Mouse (Mus musculus): ENCODE results near the gene Arhgap10.

The Arhgap10 gene

DNA sequence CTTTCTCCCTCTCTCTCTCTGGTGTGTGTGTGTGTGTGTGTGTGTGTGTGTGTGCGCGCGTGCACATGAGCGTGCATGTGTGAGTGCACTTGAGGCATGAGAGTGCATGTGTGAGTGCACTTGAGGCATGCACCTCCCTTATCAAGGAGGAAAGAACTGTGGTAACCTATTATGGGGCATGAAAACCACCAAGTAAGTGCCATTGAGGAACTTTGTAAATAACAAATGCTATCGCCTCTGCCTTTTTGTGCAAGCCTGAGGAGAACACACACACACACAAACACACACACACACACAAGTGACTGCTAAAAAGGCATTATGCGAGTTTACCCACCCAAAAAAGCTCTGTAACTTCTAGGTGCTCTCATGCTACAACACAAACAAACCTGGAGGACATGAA, 28.5 kb downstream of the Arhgap10 start:
- DNase-seq (ENCODE audit: extremely low read depth, insufficient read length, low spot score): no peak

DNA sequence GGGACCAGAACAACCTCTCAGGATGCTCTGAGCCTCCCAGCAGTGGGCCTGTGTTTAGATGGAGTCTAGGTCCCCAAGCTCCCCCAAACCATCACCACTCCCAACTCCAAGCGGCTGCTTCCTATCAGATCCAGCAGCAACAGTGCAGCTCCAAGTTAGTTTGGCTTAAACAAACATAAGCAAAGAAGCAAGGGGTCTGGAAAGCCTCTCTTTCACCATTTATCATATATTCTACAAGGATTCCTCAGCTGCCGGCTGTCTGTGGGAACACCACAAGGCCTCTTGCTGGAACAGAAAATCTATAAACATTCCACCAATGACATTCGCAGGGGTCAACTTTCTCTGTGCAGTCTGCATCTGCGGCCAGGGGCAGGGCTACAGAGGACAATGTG, 29.5 kb downstream of the Arhgap10 start:
- no peak for DNase-seq (ENCODE audit: extremely low read depth, insufficient read length, low spot score)

DNA sequence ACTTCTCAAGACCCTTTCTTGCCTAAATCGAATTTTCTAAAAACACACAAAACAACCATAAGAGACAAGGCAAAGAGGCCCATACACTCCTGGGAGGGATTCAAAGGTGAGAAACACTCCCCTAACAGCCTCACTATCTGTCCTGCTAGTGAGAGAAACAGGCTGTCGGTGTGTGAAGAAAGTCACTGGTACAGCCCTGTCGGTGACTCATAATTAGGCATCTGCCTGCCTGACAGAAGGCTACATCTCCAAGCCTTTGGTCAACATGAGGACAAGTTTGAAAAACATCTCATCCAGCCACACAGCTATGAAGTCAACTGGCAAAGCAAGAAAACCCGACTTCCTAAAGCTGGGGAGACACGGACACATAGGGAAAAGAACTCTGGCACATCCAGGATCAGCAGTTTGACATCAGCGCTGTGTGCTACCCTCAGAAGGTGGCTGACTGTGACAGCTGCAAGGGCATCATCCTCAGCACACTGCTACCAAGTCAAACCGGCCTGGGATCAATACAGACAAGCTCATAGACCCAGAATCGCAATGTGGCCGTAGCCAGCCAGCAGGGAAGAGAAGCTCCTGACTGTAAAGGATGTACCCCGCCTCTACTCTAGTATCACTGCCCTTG, 30.1 kb downstream of the Arhgap10 start:
- DNase-seq (ENCODE audit: extremely low read depth, insufficient read length, low spot score): peak; percentile 28

DNA sequence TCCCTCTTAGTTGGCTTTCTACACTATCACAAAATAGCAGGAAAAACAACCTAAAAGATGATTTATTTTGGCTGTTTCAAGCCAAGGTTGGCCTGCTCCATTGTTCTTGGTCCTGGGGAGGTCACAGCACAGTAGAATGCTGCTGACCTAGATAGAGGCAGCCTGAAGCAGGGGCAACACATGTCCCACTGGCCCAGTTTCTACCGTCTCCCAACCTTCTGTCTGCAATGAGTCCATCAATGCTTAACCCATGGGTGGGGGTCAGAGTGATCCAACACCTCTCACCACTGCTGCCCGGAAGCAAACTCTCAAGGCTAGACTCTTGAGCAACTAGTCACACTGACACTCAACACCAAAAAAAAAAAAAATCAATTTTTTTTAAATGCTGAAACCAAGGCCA, 31.0 kb downstream of the Arhgap10 start:
- DNase-seq (ENCODE audit: extremely low read depth, insufficient read length, low spot score): no peak

DNA sequence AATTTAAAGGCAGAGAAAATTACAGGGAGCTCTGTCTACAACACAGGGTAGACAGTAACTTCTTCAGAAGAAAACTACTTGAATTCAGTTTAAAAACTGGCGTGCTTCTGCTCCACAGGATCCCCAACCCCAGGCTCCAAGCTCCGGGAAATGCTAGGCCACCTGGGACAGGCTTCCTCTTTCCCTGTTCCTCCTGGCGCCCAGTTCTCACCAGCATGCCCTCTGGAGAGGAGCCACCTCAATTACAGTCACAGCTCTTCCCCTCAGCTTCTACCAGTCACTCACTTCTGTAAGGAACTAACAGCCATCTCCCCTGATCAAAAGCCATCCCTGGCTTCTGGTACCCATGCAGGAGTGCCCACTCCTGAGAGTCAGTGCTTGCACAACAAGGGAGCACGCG, 32.9 kb downstream of the Arhgap10 start:
- DNase-seq (ENCODE audit: extremely low read depth, insufficient read length, low spot score): no peak

DNA sequence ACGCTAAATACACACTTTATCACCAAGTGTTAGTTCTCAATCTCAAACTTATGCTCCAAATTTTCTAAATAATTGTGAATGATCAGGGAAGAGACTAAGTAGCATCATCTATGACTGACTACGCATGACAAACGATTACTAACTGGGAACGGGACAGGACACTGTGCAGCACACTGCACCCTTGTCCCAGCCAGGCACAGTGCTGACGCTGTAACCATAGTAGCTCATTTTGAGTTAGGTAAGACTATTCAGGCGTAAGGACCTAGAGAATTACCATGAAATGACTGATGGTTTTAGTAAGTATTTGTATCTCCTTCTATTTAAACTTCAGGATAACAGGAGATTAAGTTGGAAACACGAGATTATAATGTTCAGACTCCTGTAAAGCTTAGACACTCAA, 33.5 kb downstream of the Arhgap10 start:
- DNase-seq (ENCODE audit: extremely low read depth, insufficient read length, low spot score): no peak

DNA sequence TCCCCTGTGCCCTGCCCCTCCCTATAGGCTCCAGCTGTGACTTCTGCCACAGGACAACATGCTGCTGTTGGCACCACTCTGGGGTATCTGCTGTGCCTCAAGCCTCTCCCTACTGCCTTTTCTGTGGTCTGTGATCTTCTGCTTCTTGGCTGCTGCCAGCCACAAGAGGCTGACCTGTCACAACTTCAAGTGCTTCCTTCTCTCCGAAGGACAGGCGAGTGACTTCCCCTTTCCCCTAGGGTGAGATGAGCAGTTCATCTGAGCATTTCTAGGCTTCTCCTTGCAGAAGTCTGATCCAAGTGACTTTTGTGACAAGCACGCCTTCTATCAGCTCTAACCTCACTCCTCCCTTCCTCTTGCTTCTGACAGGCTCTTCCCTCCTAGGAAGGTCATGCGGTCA, 34.1 kb downstream of the Arhgap10 start:
- DNase-seq (ENCODE audit: extremely low read depth, insufficient read length, low spot score): peak; percentile 53

DNA sequence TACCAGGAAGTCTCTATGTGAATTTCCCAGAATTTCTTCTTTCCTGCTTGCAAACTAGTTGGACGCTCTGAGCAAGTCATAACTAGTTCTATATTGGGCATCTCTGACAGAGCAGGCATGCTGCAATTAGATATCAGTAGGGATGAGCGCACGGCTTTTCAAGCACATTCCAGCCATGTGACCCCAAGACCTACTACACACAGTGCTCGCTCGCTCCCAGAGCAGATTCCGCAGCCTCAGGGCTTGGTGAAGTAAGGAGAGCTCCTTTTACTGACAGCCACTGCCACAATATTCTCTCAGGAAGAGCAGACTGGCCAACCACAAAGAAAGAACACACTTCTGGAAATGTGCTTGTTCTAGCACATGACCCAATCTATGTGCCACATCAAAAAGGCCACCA, 36.0 kb downstream of the Arhgap10 start:
- DNase-seq (ENCODE audit: extremely low read depth, insufficient read length, low spot score): no peak

DNA sequence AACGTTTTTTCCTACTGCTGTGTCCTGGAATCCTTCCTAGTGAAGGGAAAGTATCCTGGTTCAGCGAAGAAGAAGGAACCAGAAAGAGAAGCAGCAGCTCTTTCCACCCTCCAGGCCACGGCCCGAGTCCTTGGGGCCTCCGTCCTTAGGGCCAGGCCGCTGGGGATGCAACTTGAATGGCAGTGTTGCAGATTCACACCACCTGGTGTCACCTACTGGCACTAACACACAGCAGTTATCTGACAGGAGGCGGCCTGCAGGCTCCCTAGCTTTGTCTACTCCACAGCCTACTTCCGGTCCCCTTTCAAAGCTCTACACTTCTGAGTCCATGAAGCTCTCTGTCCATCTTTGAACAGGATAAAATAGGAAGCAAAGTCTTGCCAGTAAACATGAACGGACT, 37.8 kb downstream of the Arhgap10 start:
- DNase-seq (ENCODE audit: extremely low read depth, insufficient read length, low spot score): no peak

DNA sequence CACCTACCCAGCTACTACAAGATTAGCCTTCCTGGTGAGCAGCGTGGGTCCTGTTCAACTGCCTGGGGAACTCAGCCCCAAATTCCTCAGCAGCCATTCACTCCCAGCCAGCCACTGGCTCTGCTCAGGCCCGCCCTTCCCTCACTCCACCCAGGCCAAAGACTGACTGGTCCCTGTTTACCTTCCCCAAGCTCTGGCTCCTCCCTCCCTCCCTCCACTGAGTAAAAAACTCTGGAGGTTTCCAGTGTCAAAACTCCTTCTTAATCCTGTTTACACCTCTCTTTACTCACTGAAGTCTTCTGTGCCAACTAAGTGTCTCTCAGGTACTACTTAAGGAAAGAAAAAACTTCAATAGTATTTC, 38.9 kb downstream of the Arhgap10 start:
- DNase-seq (ENCODE audit: extremely low read depth, insufficient read length, low spot score): no peak

DNA sequence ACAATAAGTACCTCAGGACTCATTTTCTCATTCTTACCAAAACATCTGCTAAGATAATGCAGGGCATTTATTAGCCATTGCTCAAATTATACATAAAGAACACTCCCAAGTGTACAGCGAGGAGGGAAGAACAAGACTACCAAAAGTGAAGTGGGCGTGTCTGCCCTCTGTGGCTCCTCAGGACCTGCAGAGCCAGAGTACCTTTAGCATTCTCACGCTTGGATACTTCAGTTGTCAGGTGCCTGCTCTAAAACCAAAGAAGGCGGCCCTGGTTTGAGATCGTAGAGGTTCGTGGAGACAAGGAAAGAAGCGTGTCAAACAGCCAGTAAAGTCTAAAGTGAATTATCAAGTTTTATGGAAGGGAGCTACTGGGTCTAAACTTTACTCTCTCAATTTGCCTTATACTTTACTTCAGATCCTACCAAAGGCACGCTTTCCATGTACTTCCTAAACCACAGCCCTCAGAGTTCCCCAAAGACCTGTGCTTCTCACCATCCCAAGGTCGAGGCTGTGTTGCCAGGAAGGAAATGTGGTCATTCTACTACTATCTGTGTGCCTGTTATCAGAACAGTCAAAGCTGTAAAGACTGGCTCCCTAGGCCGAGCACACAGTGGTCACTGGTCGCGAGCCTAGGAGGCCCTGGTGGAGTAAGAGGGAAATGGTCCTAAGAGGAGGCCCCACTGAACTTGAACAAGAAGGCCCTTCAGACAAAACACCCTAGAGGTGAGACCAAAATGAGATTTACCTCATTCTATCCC, 39.4 kb downstream of the Arhgap10 start:
- no peak for DNase-seq (ENCODE audit: extremely low read depth, insufficient read length, low spot score)

DNA sequence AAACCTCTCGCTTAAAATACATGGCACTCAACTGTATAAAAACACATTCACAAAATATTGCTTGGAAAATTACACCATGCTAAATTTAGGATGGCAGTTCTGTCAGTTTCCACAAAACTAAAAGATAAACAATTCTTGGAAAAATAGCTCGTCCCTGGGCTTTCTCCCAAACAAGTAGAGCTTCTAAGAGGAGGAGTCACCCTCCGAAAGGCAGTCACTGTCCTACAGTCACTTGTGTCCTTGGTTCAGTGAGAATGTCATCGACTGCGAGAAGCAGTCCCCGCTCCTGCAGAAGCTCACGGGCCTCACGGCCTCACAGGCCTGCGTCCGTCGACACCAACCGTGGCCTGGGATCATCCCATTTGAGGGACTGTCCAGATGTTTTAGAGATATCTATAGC, 40.1 kb downstream of the Arhgap10 start:
- DNase-seq (ENCODE audit: extremely low read depth, insufficient read length, low spot score): no peak

DNA sequence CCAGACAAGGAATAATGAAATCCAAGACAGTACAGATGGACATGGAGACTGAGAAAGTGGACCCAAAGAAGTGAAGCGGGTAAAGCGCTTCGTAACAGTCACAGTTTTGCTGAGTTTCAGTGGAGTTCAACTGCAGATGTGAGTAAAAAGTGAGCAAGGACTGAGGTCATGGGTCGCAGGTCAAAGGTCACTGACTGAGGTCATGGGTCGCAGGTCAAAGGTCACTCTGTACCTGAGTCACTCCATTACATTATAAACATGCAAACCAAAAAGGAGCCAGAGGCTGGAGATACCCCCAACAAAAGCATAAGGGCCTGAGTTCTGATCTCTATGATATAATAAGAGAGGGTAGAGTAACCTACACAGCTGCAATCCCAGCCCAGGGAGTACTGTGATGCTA, 43.1 kb downstream of the Arhgap10 start:
- DNase-seq (ENCODE audit: extremely low read depth, insufficient read length, low spot score): no peak

DNA sequence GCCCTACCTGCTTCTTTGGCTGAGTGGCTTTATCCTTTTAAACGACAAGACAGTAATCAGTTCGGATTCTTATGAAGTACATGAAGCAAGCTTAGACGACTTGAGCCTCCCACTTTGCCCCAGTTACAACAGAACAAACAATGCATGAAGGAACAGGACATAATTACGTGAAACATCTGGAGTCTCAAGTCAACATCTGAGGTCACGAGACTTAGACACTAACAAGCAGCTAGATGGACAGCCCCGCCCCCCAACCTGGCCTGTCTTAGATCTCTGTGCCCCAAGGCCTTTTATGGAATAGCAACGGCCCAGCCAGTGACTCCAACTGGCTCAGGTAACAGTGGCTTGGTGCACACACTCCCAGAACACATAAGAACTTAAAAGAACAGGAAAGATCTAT, 44.0 kb downstream of the Arhgap10 start:
- no peak for DNase-seq (ENCODE audit: extremely low read depth, insufficient read length, low spot score)

DNA sequence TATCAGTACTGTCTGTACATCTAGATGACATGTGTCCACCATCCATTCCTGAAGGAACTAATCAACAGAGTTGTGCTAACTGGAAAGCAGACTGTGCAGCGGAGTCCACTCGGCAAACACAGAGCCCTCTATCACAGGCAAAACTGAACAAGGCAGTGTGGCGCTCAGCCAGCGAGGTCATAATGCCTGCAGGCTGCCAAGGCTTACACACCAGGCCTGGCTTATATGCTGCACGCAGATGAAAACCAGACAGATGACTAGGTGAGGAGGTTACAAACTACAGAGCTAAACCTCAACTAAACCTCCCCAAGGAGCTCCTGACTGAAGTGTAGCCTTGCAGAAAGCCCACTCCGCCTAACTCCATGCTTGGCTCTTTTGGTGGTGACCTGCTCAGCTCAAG, 44.4 kb downstream of the Arhgap10 start:
- DNase-seq (ENCODE audit: extremely low read depth, insufficient read length, low spot score): no peak

DNA sequence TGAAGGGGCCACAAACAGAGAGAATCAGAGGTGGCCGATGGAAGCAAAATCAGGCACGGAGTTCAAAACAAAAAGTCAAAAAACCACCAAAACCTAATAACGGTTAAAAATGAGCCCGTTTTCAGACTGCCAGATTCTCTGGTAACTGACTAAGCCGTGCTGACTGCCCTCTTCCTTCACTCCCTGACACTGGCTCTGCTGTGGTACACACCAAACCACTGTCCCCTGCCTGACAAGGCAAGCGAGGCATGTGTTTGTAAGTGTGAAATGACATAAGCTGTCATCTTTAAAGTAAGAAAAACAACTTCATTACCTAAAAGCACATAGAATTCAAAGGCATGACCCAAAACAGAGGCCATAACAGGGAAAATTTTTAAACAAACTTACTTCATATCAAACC, 56.4 kb downstream of the Arhgap10 start:
- no peak for DNase-seq (ENCODE audit: extremely low read depth, insufficient read length, low spot score)

DNA sequence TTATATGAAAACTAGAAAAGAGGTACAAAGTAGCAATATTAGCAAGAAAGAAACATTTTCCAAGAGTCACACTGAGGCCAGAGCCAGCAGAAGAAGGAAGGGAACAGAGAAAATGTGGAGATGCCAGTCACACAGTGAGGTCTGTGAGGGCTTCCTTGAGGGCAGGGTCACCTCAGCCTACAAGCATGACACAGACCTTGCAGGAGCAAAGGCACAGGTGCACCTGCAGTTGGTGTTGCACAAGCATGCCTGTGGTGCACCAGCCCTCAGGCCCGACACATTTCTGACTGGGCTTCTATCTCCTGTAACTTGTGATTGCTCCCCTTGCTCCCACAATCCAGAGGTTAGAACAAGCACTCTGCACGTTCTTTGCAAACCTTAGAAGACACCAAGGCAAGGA, 57.4 kb downstream of the Arhgap10 start:
- DNase-seq (ENCODE audit: extremely low read depth, insufficient read length, low spot score): no peak

DNA sequence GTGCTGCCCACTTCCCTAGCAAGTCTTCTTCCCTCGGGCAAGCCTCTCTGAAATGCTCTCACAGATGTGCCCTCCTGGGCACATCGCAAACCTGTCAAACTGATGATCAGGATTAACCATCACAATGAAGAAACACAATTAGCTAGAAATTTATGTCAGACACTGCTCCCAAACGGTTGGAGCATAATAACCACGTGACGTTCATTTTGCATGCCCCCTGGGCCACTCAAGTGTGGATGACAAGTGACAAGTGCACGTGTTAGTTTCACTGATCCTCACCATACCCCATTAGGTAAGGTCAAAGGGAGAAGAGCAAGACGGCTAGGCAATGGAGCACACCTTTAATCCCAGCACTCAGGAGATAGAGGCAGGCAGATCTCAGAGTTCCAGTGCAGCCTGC, 58.1 kb downstream of the Arhgap10 start:
- DNase-seq (ENCODE audit: extremely low read depth, insufficient read length, low spot score): no peak

DNA sequence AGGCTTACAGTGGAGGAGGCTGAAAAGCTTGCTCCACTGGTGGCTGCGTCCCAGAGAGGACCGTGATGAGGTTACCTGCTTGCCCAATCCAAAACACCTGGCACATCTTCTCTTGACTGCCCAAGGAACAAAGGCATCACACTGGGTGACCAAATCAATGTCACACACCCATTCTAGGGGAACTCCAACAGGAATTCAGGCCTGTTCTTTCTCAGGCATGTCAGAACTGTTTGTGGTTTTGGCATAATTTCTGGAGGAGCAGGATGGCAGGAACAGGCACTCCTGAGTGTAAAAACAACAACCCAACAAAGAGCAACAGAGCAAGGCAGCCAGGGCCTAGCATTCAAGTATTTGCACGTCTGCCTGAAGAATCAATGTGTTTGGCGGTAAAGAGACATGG, 59.2 kb downstream of the Arhgap10 start:
- DNase-seq (ENCODE audit: extremely low read depth, insufficient read length, low spot score): peak; percentile 35

DNA sequence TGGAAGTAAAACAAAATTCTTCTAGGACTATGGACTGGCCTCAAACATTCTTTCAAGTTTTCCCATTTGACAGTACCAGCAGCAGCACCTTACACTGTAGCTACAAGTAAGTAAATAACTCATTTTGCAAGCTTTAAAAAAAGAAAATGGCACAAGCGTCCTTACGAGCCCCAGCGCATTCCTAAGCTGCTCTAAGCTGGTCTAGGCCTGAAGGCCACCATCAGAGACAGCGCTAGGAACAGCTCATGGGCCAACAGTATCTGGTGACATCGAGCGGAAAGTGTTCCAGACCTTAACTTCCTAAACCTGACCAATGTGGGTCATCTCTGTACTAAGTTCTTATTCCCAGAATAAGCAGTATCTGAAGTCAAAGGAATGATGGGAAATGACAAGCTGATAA, 61.5 kb downstream of the Arhgap10 start:
- no peak for DNase-seq (ENCODE audit: extremely low read depth, insufficient read length, low spot score)

DNA sequence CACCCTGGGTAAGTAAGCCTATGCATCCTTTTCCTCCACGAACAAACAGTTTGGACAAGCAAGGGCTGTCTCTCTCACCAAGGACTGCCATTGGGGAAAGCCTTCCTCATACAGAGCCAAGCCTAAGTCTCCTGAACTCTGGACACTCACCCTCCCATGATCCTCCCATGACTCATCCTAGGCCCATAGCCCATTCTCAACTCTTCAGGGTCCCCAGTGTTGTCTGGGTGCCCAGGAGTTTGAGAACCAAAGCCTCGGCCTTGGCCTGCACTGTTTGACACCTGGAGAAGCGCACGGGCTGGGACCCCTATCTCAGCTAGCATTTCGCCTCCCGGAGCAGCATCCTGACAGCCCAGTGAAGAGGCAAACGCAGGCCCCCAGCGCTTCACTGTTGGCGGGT, 63.9 kb downstream of the Arhgap10 start:
- DNase-seq (ENCODE audit: extremely low read depth, insufficient read length, low spot score): no peak

DNA sequence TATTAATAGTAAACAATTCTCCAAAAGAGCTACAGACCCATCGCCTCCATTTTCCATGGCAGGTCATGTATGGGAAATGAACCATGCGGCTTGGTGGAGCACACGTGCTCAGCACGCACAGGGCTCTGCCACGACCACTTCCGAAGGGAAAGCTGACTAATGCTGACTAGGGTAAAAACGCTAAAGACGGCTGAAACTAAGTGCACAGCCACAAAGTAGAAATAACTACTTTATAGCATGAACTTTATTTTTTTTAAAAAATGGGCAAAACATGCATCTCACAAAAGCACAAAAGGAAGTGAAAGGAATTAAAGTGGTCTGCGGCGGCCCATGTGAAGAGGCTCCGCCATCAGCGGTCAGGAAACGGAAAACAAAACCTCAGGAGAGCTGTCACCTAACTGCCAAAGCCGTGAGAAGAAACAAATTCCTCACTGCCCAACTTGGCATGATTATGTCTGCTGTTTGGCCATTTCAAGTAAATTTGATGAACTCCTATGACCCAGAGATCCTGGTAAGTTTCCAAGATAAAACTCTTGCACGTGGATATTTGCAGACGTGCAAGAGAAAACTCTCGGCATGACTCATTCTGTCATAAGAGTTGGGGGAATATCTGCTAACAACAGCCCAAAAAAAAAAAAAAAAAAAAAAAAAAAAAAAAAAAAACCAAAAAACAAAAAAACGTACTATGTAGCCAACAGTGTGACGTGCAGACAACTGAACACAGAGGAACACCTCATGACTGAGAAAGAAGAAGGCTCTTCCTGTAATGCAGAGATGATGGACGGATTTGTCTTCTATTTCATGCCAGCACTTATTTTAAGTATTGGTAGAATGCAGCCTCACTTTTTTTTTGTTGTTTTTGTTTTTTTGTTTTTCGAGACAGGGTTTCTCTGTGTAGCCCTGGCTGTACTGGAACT, 66.0 kb downstream of the Arhgap10 start:
- DNase-seq (ENCODE audit: extremely low read depth, insufficient read length, low spot score): no peak
